Mouse (Mus musculus): ENCODE measurements around the gene Rhog.

The Rhog gene

DNA sequence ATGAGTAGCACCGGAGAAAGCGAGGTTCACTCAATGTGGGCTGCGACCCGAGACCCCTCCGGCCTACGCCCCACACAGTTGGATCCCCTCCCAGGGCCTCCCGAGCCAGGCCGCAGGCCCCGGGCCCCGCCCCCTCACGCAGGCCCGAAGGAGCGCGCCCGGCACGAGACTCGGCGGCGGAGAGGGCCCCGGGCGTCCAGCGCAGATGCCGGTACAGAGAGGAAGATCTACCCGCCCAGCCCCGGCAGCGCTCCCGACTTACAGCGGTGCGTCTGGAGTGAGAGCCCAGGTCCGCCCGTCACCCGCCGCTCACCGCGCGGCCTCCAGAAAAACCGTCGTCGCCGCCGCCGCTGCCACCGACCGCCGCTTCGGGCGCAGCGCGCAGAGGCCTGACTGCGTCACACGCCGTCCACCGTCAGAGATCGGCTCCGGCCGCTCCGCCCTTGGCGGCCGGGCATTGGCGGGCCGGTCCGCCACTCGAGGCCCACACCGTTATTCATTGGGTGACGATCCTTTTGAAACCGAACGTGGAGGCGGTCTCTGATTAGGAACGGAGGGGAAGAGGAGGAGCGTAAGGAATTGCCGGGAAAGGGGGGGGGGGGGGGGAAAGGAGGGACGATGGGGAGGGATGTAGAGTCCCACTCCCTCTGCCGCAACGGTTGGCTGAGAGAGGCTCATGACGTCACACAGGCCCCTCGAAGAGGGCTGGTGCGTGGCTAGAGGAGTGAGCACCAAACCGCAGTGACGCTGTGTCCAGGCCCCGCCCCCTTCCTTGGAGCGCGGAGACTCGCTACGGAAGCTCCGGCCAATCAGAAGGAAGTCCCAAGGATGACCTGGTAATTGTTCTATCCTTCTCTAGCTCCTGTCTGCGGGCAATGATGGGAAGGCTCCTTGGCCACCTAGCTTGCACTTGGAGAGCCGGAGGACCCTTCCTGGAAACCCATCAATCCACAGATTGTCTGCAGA is 45.8 kb downstream of the Rhog start, which contains the start of the genes Nup98 and Pgap2:
Gene Nup98, minus strand, starts transcription at position 421 of the 966 bp plus-strand sequence.
Gene Pgap2, plus strand, starts transcription at position 453 of the 966 bp plus-strand sequence.
- peak; percentile 99 for DNase-seq

DNA sequence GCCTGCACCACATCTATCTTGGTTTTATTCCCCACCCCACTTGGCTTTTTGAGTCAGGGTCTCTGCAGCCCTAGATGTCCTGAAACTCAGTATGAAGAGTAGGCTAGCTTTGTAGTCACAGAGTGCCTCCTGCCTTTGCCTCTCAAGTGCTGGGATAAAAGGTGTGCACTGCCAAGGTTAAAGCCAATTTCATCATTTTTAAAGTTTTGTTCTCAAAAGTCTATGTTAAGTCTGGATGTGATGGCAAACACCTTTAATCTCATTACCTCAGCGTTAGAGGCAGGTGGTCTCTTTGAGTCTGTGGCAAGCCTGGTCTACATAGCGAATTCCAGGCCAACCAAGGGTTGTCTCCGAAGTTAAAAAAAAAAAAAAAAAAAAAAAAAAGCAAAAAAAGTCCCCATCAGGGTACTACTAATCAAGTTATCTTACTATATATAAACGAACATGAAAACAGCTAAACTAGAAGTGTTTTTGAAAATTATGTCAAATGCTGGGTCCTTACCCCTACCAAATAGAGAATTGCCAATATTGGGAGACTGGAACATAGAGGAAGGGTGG is 47.0 kb downstream of the Rhog start:
- DNase-seq = peak; percentile 39

DNA sequence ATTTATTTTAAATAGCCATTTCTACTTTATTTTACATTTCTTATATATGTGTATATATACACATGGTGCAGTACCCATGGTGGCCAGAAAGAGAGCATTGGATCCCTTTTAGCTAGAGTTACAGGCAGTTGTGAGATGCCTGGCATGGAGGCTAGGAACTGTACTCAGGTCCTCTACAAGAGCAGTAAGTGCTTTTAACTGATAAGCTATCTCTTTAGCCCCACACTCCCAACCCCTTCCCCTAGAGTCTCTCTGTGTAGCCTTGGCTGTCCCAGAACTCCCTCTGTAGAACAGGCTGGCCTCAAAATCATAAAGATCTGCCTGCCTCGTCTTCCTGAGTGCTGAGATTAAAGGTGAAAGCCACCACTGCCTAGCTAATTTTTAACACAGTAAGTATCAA is 50.2 kb downstream of the Rhog start:
- no peak for DNase-seq

DNA sequence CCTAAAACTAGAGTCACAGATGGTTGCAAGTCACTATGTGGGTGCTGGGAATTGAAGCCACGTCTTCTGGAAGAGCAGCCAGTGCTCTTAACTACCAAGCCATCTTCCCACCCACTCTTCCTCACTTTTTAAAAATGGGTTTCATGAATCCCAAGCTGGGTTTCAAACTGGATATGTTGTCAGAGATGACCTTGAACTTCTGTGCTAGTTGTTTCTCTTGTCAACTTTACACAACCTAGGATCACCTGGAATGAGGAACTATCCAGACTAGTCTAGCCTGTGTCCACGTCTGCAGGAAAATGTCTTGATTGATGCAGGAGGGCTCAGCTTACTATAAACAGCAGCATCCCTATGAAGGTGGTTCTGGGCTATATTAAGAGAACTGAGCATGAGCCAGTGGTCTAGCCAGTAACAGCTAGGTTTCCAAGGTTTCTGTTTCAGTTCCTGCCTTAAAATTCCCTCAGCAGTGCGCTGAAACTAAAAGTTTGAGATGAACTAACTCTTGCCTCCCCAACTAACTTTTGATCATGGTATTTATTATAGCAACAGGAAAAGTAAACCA is 51.5 kb downstream of the Rhog start:
- no peak for DNase-seq

DNA sequence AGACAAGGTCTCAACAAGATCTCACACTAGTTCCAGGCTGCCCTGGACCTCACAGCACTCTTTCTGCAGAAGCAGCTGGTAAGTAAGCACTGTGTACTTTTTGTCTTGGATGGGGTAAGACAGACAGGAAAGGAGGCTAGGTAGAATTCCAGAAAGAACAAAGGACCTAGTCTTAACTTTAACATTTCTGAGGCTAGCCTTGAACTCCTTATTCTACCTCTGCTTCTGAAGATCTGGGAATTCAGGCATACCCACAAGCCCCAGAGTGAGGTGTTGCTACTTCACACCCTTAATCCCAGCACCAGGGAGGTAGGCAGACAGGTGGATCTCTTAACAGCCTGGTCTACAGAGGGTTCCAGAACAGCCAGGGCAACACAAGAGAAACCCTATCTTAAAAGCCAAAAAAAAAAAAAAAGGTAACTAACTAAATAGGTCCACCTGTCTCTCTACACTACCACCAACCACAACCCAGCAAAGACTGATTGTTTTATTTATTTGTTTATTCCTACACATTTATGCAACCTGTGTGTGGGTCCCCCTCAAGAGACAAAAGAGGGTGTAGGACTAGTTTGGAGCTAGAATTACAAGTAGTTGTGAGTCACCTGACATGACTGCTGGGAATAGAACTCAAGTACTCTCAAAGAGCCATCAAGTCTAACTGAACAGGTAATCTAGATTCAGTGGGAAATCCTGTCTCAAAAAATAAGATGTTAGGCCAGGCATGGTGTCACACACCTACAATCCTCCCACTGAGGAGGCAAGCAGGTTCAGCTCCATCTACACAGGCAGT is 54.7 kb downstream of the Rhog start:
- no peak for DNase-seq

DNA sequence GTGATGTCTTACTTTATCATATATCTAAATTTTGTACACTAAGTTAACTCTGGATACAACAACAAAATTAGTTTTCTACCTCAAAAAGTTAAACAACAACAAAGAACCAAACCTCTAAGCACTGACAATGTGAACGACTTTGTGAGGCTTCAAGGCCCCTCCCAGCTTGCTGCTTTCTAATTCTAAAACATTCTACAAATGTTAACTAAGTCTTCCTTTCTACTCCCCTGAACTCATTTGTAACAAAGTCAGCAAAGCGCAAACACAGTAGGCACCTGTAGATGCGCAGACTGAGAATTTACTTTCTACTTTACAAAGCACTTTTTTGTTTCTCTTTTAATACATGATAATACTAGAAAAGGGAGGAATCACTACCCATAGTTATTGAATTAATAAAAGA is 55.3 kb downstream of the Rhog start:
- DNase-seq = no peak

DNA sequence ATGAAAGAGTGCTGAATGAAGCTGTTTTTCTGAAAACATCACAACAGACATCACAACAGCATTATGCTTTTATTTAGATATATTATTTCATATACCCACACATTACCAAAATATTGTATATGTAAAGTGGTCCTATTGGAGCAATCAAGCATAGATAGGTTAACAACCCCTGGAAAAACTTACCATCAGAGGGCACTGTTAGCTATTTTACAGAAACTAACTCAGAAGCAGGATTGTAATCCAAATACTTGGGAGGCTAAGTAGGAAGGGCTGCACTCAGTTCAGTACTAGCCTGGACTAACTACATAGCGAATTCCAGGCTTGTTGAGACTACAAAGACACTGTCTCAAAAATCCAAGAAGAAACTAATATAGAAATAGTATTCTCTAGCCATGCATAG is 63.5 kb downstream of the Rhog start:
- DNase-seq = no peak

Data from cerebellum, adult 9-10 months (tissue).